Mouse (Mus musculus) ES-Bruce4 (cell line): ENCODE measurements at regions not wholly inside any gene's neighbourhood (a gene's known extent, or its start where the extent isn't known, plus 50 kb on each side); places are given as distances from the start of the nearest gene placed in this dataset.

Experiments used
- CTCF ChIP-seq: IDR thresholded peaks from one replicate; pipeline ENCODE4 v1.8.1; 2011; ENCODE audit warnings: low read depth, low read length
- EP300 ChIP-seq: IDR thresholded peaks from 2 replicates; pipeline ENCODE4 v1.6.1; 2011; ENCODE audit warnings: low read depth, low read length; ENCODE audit not compliant: insufficient read depth

DNA sequence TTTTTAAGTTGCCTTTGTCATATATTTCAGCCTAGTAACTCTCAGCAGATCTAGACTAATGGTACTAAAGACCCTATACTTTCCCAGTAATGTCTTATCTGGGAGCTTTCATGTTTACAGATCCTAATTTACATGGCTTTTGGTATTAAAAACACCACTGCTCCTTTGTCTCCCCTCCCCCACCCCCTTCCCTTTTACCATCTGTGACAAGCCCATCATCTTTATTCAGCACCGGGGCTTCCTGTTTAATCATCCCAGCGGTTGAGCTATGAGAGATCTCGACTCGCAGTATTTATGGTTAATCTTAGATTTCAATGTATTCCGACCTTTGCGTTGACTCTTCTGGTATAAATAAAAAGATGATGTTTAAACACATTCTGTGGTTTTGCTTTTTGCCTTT is 244.6 kb downstream of the Gm11077 start:
- TF ChIP-seq EP300 (no peak), CTCF (no peak)
